Mouse (Mus musculus): ENCODE results near the gene Rrn3.

GRCm38 (mm10) chr16:13735977-13736376, 44.5 kb upstream of the Rrn3 start:
- TF ChIP-seq CTCF (IDR thresholded peaks at IDR 0.05; ENCODE audit: control insufficient read depth, insufficient read depth, insufficient replicate concordance, low read depth, low read length) (no peak), POLR2A (IDR thresholded peaks at IDR 0.05; ENCODE audit: control insufficient read depth, low read depth, low read length) (no peak)
